Mouse (Mus musculus): Measurements from ENCODE around the gene Fsd1. TPM values are rescaled to one million over a fixed set of nuclear protein-coding genes. Genes with fewer than 3 reads are reported as not detected.

The Fsd1 gene
- total and polyA plus RNA-seq, 3 experiments: 0.35 to 0.61 (median 0.50) TPM

DNA sequence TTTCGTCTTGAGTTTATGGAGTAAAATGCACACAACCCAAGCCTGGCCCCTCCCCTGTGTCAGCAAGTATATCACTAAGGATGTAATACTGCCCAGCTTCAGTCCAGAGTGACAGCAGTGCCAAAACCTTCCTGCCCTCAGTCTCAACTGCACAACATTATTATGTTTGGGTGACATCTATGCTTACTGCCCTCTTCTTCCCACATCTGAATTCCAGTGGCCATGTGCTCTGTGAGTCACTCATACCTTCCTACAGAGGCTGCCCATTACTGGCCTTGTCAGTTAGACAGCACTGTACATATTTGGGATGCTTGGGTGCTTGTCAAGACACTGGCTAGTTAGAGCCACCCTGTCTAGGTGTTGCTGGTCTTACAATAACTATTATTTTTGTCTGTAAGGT is 40.0 kb downstream of the Fsd1 start:
- peaks cover 11% of the 10 kb centered on the region for H3K79me2 ChIP-seq (replicated peaks; ENCODE audit: control insufficient read depth, insufficient read depth, low read length)
- no peaks in the 10 kb centered on the region for H3K27me3 ChIP-seq (ENCODE audit: control insufficient read depth, insufficient read depth, low read length)
- no peak for DNase-seq
- H3K4me1 ChIP-seq (ENCODE audit: control insufficient read depth, insufficient read depth, low read length): peaks cover 69% of the 10 kb centered on the region
- H3K4me3 ChIP-seq: no peak overlapping the region
- no peak overlapping the region for H3K9ac ChIP-seq (ENCODE audit: low read depth, low read length)
- no peak for TF ChIP-seq EP300 (IDR thresholded peaks at IDR 0.05; ENCODE audit: insufficient read depth, low read depth, low read length)
- TF ChIP-seq POLR2A (IDR thresholded peaks at IDR 0.05; ENCODE audit: insufficient read depth, low read depth, low read length): no peak
- TF ChIP-seq CTCF (IDR thresholded peaks at IDR 0.05): no peak
- peak overlapping the region; percentile 40; the same call in 1 of the 2 replicates for H3K27ac ChIP-seq
- intact Hi-C loops (cut with DNase I): no loop called here
- WGBS: 56% methylated on average over 1 of the region's 1 CpGs
- H3K36me3 ChIP-seq (ENCODE audit: control insufficient read depth, insufficient read depth, low read length): no peaks in the 10 kb centered on the region

DNA sequence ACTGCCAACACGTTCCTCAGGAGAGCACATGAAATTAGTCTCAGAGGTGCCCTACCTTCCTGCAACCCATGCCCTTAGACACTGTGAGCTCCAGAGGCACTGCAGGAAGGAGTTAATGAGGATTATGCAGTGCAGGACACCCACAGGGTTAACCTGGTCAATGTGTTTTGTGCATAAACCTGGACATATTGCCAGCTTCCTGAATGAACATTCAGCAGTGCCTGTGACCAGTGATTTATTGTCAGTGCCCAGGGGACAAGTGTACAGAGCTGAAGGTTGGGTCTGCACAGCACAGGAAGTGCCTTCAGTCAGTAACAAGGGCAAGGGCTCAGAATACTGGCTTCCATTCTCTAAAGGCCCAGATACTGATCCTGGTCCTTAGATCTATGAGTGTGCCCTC is 40.6 kb downstream of the Fsd1 start:
- WGBS: 33% methylated on average over 1 of the region's 1 CpGs
- intact Hi-C loops (cut with DNase I): no loop called here

DNA sequence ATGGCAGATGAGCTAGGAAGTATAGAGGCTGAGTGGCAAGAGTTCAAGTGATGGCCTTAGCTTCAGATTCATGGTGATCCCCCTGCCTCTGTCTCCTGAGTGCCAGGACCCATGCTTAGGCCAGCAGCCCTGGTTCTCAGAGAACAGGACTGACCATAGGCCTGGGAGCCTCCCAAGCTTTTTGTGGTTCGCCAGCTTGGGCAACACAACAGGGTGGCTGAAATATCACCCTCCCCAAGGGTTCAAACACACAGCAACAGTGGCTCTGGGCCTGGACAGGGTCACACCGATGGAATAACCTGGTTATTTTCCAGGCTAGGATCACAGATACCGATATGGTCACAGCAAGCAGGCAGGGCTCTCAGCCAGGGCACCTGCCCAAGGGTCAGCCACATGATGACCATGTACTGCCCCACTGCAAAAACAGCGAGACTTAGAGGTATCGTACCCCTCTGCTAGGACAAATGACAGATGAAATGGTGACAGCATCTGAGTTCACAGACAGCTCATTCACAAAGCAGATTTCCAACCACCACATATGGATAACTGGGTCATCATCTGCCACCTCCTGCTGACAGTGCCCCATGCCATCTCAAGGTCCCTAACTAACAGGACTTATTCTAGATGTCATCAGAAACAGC is 41.6 kb downstream of the Fsd1 start:
- H3K79me2 ChIP-seq (replicated peaks; ENCODE audit: control insufficient read depth, insufficient read depth, low read length): peaks cover 10% of the 10 kb centered on the region
- intact Hi-C loops (cut with DNase I): no loop called here
- WGBS: 58% methylated on average over 5 of the region's 5 CpGs
- DNase-seq: peak in 1 of 2 experiments; percentile 29
- no peaks in the 10 kb centered on the region for H3K36me3 ChIP-seq (ENCODE audit: control insufficient read depth, insufficient read depth, low read length)
- H3K9ac ChIP-seq (ENCODE audit: low read depth, low read length): no peak overlapping the region
- TF ChIP-seq CTCF (IDR thresholded peaks at IDR 0.05) (no peak), POLR2A (IDR thresholded peaks at IDR 0.05; ENCODE audit: insufficient read depth, low read depth, low read length) (no peak), EP300 (IDR thresholded peaks at IDR 0.05; ENCODE audit: insufficient read depth, low read depth, low read length) (no peak)
- H3K4me1 ChIP-seq (ENCODE audit: control insufficient read depth, insufficient read depth, low read length): peaks cover 64% of the 10 kb centered on the region
- H3K27ac ChIP-seq: peak overlapping the region; percentile 38
- H3K4me3 ChIP-seq: no peak overlapping the region
- no peaks in the 10 kb centered on the region for H3K27me3 ChIP-seq (ENCODE audit: control insufficient read depth, insufficient read depth, low read length)

More for the DNA sequence above, 40.6 kb downstream of the Fsd1 start:
- no peak for TF ChIP-seq CTCF (IDR thresholded peaks at IDR 0.05)
- TF ChIP-seq EP300 (IDR thresholded peaks at IDR 0.05; ENCODE audit: insufficient read depth, low read depth, low read length): no peak
- TF ChIP-seq POLR2A (IDR thresholded peaks at IDR 0.05; ENCODE audit: insufficient read depth, low read depth, low read length): no peak
- Histone ChIP-seq H3K9ac (ENCODE audit: low read depth, low read length) (no peak overlapping the region), H3K79me2 (replicated peaks; ENCODE audit: control insufficient read depth, insufficient read depth, low read length) (peaks cover 9% of the 10 kb centered on the region), H3K27me3 (ENCODE audit: control insufficient read depth, insufficient read depth, low read length) (no peaks in the 10 kb centered on the region), H3K36me3 (ENCODE audit: control insufficient read depth, insufficient read depth, low read length) (no peaks in the 10 kb centered on the region), H3K4me1 (ENCODE audit: control insufficient read depth, insufficient read depth, low read length) (peaks cover 67% of the 10 kb centered on the region), H3K27ac (peak overlapping the region; percentile 40), H3K4me3 (no peak overlapping the region)
- DNase-seq: no peak

DNA sequence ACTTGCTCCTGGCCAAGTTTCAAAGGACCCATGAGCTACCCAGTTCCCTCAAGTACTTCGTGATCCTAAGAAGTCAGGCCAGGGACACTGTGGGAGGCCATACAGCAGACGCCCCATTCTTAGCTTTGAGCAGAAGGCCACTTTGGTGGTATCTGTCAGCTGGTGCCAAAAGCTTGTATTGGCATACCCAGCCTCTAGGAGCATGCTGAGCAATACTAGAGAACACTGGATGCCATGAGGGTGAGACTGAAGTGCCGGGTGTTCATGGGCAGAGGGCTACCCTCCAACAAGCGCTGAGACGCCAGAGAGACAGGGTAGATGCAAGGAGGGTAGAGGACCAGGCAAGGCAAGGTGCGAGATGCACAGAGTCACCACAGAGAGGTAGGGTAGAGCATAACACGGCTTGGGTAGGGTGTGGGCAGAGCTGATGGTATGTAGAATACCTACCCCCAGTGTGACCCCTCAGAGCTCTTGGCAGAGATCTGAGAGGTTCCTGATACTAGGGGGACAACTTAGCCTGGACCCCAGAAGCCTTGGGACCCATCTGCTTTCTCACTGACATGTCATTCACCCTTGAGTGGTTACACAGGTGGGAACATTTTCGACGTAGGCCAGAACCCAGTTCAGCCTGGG is 44.0 kb downstream of the Fsd1 start:
- Histone ChIP-seq H3K27ac (no peak overlapping the region), H3K9ac (ENCODE audit: low read depth, low read length) (no peak overlapping the region), H3K27me3 (ENCODE audit: control insufficient read depth, insufficient read depth, low read length) (no peaks in the 10 kb centered on the region), H3K79me2 (replicated peaks; ENCODE audit: control insufficient read depth, insufficient read depth, low read length) (peaks cover 12% of the 10 kb centered on the region), H3K4me3 (no peak overlapping the region), H3K4me1 (ENCODE audit: control insufficient read depth, insufficient read depth, low read length) (peaks cover 42% of the 10 kb centered on the region), H3K36me3 (ENCODE audit: control insufficient read depth, insufficient read depth, low read length) (no peaks in the 10 kb centered on the region)
- WGBS: 82% methylated on average over 9 of the region's 9 CpGs
- TF ChIP-seq POLR2A (IDR thresholded peaks at IDR 0.05; ENCODE audit: insufficient read depth, low read depth, low read length) (no peak), CTCF (IDR thresholded peaks at IDR 0.05) (no peak), EP300 (IDR thresholded peaks at IDR 0.05; ENCODE audit: insufficient read depth, low read depth, low read length) (no peak)
- peak in 1 of 2 experiments; percentile 20 for DNase-seq
- intact Hi-C loops (cut with DNase I): loop anchor here (10.0 kb wide), 1 partner anchor 584 kb away; the partner anchor contains the start of gene Rpl36

DNA sequence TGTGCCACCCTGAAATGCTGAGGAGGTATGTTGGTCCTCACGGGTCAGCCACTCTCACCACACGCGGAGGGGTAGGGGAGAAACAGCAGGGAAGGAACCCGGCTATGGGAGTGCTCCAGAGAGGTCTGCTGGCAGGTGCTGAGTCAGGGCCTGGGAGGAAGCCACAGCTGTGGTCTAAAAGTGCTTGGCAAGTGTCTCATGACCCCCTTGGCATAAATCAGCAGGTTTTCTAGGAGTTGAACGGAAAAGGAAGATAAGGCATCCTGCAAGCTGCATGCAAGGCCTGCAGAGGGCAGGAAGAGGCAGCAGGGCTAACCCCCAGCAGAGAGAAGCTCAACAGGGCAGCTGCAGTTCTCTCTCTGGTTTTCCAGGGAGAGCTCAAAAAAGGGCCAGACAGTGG is 44.6 kb downstream of the Fsd1 start:
- peak; percentile 43 to 66 for DNase-seq
- peaks cover 11% of the 10 kb centered on the region for H3K79me2 ChIP-seq (replicated peaks; ENCODE audit: control insufficient read depth, insufficient read depth, low read length)
- TF ChIP-seq POLR2A (IDR thresholded peaks at IDR 0.05; ENCODE audit: insufficient read depth, low read depth, low read length) (no peak), CTCF (IDR thresholded peaks at IDR 0.05) (peak; percentile 30), EP300 (IDR thresholded peaks at IDR 0.05; ENCODE audit: insufficient read depth, low read depth, low read length) (0 out of 2 replicates have a peak, but pooled peaks have one; percentile 6)
- 23% methylated on average over 5 of the region's 5 CpGs for WGBS
- H3K27ac ChIP-seq: peak overlapping the region; percentile 5; the same call in 1 of the 2 replicates
- no peak overlapping the region for H3K9ac ChIP-seq (ENCODE audit: low read depth, low read length)
- H3K4me1 ChIP-seq (ENCODE audit: control insufficient read depth, insufficient read depth, low read length): peaks cover 39% of the 10 kb centered on the region
- intact Hi-C loops (cut with DNase I): loop anchor here (10.0 kb wide), 1 partner anchor 584 kb away; the partner anchor contains the start of gene Rpl36
- no peaks in the 10 kb centered on the region for H3K36me3 ChIP-seq (ENCODE audit: control insufficient read depth, insufficient read depth, low read length)
- no peak overlapping the region for H3K4me3 ChIP-seq
- no peaks in the 10 kb centered on the region for H3K27me3 ChIP-seq (ENCODE audit: control insufficient read depth, insufficient read depth, low read length)

DNA sequence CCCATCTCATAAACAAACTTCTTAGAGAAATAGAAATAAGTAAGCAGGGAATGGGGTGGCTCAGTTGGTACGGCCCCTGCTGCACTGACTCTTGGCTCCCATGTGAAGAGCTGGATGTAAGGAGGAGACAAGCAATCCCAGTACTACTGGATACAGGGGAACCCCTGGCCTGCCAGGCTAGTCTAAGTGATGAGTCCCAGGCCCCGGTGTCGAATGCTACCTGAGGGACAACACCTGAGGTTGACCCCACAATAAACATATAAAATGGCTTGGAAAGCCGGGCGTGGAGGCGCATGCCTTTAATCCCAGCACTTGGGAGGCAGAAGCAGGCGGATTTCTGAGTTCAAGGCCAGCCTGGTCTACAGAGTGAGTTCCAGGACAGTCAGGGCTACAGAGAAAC is 45.1 kb downstream of the Fsd1 start:
- H3K9ac ChIP-seq (ENCODE audit: low read depth, low read length): no peak overlapping the region
- no peak overlapping the region for H3K4me3 ChIP-seq
- H3K79me2 ChIP-seq (replicated peaks; ENCODE audit: control insufficient read depth, insufficient read depth, low read length): peaks cover 13% of the 10 kb centered on the region
- no peaks in the 10 kb centered on the region for H3K36me3 ChIP-seq (ENCODE audit: control insufficient read depth, insufficient read depth, low read length)
- H3K4me1 ChIP-seq (ENCODE audit: control insufficient read depth, insufficient read depth, low read length): peaks cover 35% of the 10 kb centered on the region
- TF ChIP-seq POLR2A (IDR thresholded peaks at IDR 0.05; ENCODE audit: insufficient read depth, low read depth, low read length) (no peak), EP300 (IDR thresholded peaks at IDR 0.05; ENCODE audit: insufficient read depth, low read depth, low read length) (no peak), CTCF (IDR thresholded peaks at IDR 0.05) (no peak)
- H3K27ac ChIP-seq: peak overlapping the region; percentile 5; the same call in 1 of the 2 replicates
- H3K27me3 ChIP-seq (ENCODE audit: control insufficient read depth, insufficient read depth, low read length): no peaks in the 10 kb centered on the region
- 89% methylated on average over 7 of the region's 7 CpGs for WGBS
- DNase-seq: peak in 1 of 2 experiments; percentile 19
- intact Hi-C loops (cut with DNase I): loop anchor here (10.0 kb wide), 1 partner anchor 583 kb away; the partner anchor contains the start of gene Rpl36

Measured in heart, adult 2 months (tissue).